Mouse (Mus musculus): ENCODE results near the gene Ccl4. TPM values are rescaled to one million over a fixed set of nuclear protein-coding genes. Genes with fewer than 3 reads are reported as not detected.

The Ccl4 gene
- polyA plus RNA-seq, 1 experiment: 8.5 TPM

- TF ChIP-seq POLR2A (IDR thresholded peaks at IDR 0.05; ENCODE audit: control insufficient read depth, extremely low read depth, insufficient read depth, low read length, poor library complexity) (no peak), CTCF (IDR thresholded peaks at IDR 0.05; ENCODE audit: borderline replicate concordance, control insufficient read depth, extremely low read depth, insufficient read depth, low read length, poor library complexity) (no peak)
- Histone ChIP-seq H3K27ac (ENCODE audit: control insufficient read depth, insufficient read depth, low read length) (peak overlapping the region; percentile 97), H3K4me1 (replicated peaks; ENCODE audit: control insufficient read depth, insufficient read depth, low read length) (peaks cover 15% of the 10 kb centered on the region), H3K36me3 (ENCODE audit: control insufficient read depth, insufficient read depth, low read length) (no peaks in the 10 kb centered on the region), H3K27me3 (ENCODE audit: control insufficient read depth, insufficient read depth, low read length) (no peaks in the 10 kb centered on the region), H3K4me3 (ENCODE audit: control insufficient read depth, insufficient read depth, low read length) (peak overlapping the region; percentile 2; the same call in 1 of the 2 replicates)
- DNase-seq: peak; percentile 68
- 6% methylated on average over 5 of the region's 5 CpGs for WGBS
Measured at GRCm38 (mm10) chr11:83640141-83640540, 22.2 kb upstream of the Ccl4 start.

- TF ChIP-seq CTCF (IDR thresholded peaks at IDR 0.05; ENCODE audit: borderline replicate concordance, control insufficient read depth, extremely low read depth, insufficient read depth, low read length, poor library complexity): no peak
- no peak for TF ChIP-seq POLR2A (IDR thresholded peaks at IDR 0.05; ENCODE audit: control insufficient read depth, extremely low read depth, insufficient read depth, low read length, poor library complexity)
- DNase-seq: no peak
- Histone ChIP-seq H3K27ac (ENCODE audit: control insufficient read depth, insufficient read depth, low read length) (peak overlapping the region; percentile 75), H3K4me3 (ENCODE audit: control insufficient read depth, insufficient read depth, low read length) (no peak overlapping the region), H3K4me1 (replicated peaks; ENCODE audit: control insufficient read depth, insufficient read depth, low read length) (peaks cover 15% of the 10 kb centered on the region), H3K36me3 (ENCODE audit: control insufficient read depth, insufficient read depth, low read length) (no peaks in the 10 kb centered on the region), H3K27me3 (ENCODE audit: control insufficient read depth, insufficient read depth, low read length) (no peaks in the 10 kb centered on the region)
- 4% methylated on average over 2 of the region's 2 CpGs for WGBS
Measured at GRCm38 (mm10) chr11:83641216-83641615, 21.2 kb upstream of the Ccl4 start.

GRCm38 (mm10) chr11:83645521-83645920 is 16.9 kb upstream of the Ccl4 start, which contains the start of gene Rpl9-ps1:
Gene Rpl9-ps1, minus strand, starts transcription at chr11:83645621.
- whole genome bisulfite sequencing: 97% methylated on average over 1 of the region's 1 CpGs
- no peak within 1 kb of the TSS for H3K4me3 ChIP-seq (ENCODE audit: control insufficient read depth, insufficient read depth, low read length)
- H3K27me3 ChIP-seq (ENCODE audit: control insufficient read depth, insufficient read depth, low read length): no peaks in the 10 kb centered on the region
- H3K4me1 ChIP-seq (replicated peaks; ENCODE audit: control insufficient read depth, insufficient read depth, low read length): peaks cover 9% of the 10 kb centered on the region
- H3K27ac ChIP-seq (ENCODE audit: control insufficient read depth, insufficient read depth, low read length): no peak within 1 kb of the TSS
- no peaks in the 10 kb centered on the region for H3K36me3 ChIP-seq (ENCODE audit: control insufficient read depth, insufficient read depth, low read length)
- TF ChIP-seq POLR2A (IDR thresholded peaks at IDR 0.05; ENCODE audit: control insufficient read depth, extremely low read depth, insufficient read depth, low read length, poor library complexity): no peak
- TF ChIP-seq CTCF (IDR thresholded peaks at IDR 0.05; ENCODE audit: borderline replicate concordance, control insufficient read depth, extremely low read depth, insufficient read depth, low read length, poor library complexity): no peak
- no peak for DNase-seq

- Histone ChIP-seq H3K27ac (ENCODE audit: control insufficient read depth, insufficient read depth, low read length) (no peak overlapping the region), H3K4me3 (ENCODE audit: control insufficient read depth, insufficient read depth, low read length) (no peak overlapping the region), H3K36me3 (ENCODE audit: control insufficient read depth, insufficient read depth, low read length) (no peaks in the 10 kb centered on the region), H3K4me1 (replicated peaks; ENCODE audit: control insufficient read depth, insufficient read depth, low read length) (peaks cover 6% of the 10 kb centered on the region), H3K27me3 (ENCODE audit: control insufficient read depth, insufficient read depth, low read length) (no peaks in the 10 kb centered on the region)
- TF ChIP-seq CTCF (IDR thresholded peaks at IDR 0.05; ENCODE audit: borderline replicate concordance, control insufficient read depth, extremely low read depth, insufficient read depth, low read length, poor library complexity): no peak
- no peak for TF ChIP-seq POLR2A (IDR thresholded peaks at IDR 0.05; ENCODE audit: control insufficient read depth, extremely low read depth, insufficient read depth, low read length, poor library complexity)
- no peak for DNase-seq
- WGBS: 96% methylated on average over 6 of the region's 6 CpGs
Measured at GRCm38 (mm10) chr11:83646356-83647149, 15.8 kb upstream of the Ccl4 start.

GRCm38 (mm10) chr11:83649305-83649841 is 13.0 kb upstream of the Ccl4 start, which contains the start of gene Ccl3:
Gene Ccl3, minus strand, starts transcription at chr11:83649355.
- no peak for DNase-seq
- 21% methylated on average over 8 of the region's 8 CpGs for WGBS
- Histone ChIP-seq H3K27ac (ENCODE audit: control insufficient read depth, insufficient read depth, low read length) (no peak within 1 kb of the TSS), H3K4me3 (ENCODE audit: control insufficient read depth, insufficient read depth, low read length) (no peak within 1 kb of the TSS), H3K36me3 (ENCODE audit: control insufficient read depth, insufficient read depth, low read length) (no peaks in the 10 kb centered on the region), H3K4me1 (replicated peaks; ENCODE audit: control insufficient read depth, insufficient read depth, low read length) (peaks cover 6% of the 10 kb centered on the region), H3K27me3 (ENCODE audit: control insufficient read depth, insufficient read depth, low read length) (no peaks in the 10 kb centered on the region)
- TF ChIP-seq CTCF (IDR thresholded peaks at IDR 0.05; ENCODE audit: borderline replicate concordance, control insufficient read depth, extremely low read depth, insufficient read depth, low read length, poor library complexity): no peak
- no peak for TF ChIP-seq POLR2A (IDR thresholded peaks at IDR 0.05; ENCODE audit: control insufficient read depth, extremely low read depth, insufficient read depth, low read length, poor library complexity)

- 91% methylated on average over 8 of the region's 8 CpGs for WGBS
- H3K27ac ChIP-seq (ENCODE audit: control insufficient read depth, insufficient read depth, low read length): no peak overlapping the region
- TF ChIP-seq POLR2A (IDR thresholded peaks at IDR 0.05; ENCODE audit: control insufficient read depth, extremely low read depth, insufficient read depth, low read length, poor library complexity): no peak
- no peak for TF ChIP-seq CTCF (IDR thresholded peaks at IDR 0.05; ENCODE audit: borderline replicate concordance, control insufficient read depth, extremely low read depth, insufficient read depth, low read length, poor library complexity)
- H3K4me1 ChIP-seq (replicated peaks; ENCODE audit: control insufficient read depth, insufficient read depth, low read length): peaks cover 6% of the 10 kb centered on the region
- no peaks in the 10 kb centered on the region for H3K27me3 ChIP-seq (ENCODE audit: control insufficient read depth, insufficient read depth, low read length)
- no peak for DNase-seq
- no peak overlapping the region for H3K4me3 ChIP-seq (ENCODE audit: control insufficient read depth, insufficient read depth, low read length)
- no peaks in the 10 kb centered on the region for H3K36me3 ChIP-seq (ENCODE audit: control insufficient read depth, insufficient read depth, low read length)
Measured at GRCm38 (mm10) chr11:83654606-83655005, 7.8 kb upstream of the Ccl4 start.
